Mouse (Mus musculus) Patski (cell line): ENCODE results near the gene Fgf12. TPM values are rescaled to one million over a fixed set of nuclear protein-coding genes. Genes with fewer than 3 reads are reported as not detected.

Experiments
- ATAC-seq: fragments of 100-300 bp; one replicate; pipeline ENCODE4 v1.8.0; 2021
- CTCF ChIA-PET: fragments of 350-600 bp; sonication (Branson Sonifier 250); formaldehyde crosslinking; loops from one replicate; lab custom pipeline; 2022; ENCODE audit warnings: inconsistent platforms; lab: Charles Lee
- POLR2A ChIA-PET: fragments of 350-600 bp; sonication (Branson Sonifier 250); formaldehyde crosslinking; loops from one replicate; lab custom pipeline; 2022; ENCODE audit warnings: antibody characterized with exemption, inconsistent platforms; lab: Charles Lee
- DNase-seq: peaks from one replicate; pipeline ENCODE4 v3.0.0-alpha.2; 2011; ENCODE audit warnings: low read depth, low spot score
- H3K27me3 ChIP-seq: fragments of 371-371 bp; one replicate; pipeline ENCODE4 v1.5.1; 2021
- CTCF ChIP-seq: fragments of 100-300 bp; IDR thresholded peaks from one replicate; pipeline ENCODE4 v1.5.1; 2021
- in situ Hi-C: fragments of 300-500 bp; cut with MboI; formaldehyde crosslinking; loops from 3 replicates; pipeline ENCODE4 v1.11.1; 2018; ENCODE audit warnings: low pct_unique_long_range_greater_than_20kb, mixed read lengths
- polyA plus RNA-seq: library from polyadenylated mRNA; unstranded; gene quantifications from one replicate; pipeline ENCODE4 v1.2.3, GENCODE M21; 2021

Fgf12 gene
- polyA plus RNA-seq, 1 experiment from 2014 or later: not detected

DNA sequence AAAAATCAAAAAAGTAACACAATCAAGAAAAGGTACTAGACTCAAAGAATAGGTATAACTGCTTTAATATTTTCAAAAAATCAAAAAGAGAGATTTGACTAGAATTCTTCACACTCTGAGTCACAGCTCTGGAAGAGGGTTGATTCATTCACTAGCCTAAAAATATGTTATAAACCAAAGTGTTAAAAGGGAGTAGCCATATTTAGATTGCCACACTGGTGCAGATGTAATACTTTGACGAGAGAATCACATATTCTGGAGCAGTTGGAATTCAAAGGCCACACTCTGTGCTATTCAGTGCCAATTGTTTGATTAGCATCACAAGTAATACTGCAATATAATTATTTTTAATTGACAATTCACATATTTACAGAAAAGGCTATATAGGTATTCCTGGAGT lies 416.2 kb downstream of the Fgf12 start:
- no peak for ATAC-seq
- ChIA-PET POLR2A (no interaction called here), CTCF (no interaction called here)

DNA sequence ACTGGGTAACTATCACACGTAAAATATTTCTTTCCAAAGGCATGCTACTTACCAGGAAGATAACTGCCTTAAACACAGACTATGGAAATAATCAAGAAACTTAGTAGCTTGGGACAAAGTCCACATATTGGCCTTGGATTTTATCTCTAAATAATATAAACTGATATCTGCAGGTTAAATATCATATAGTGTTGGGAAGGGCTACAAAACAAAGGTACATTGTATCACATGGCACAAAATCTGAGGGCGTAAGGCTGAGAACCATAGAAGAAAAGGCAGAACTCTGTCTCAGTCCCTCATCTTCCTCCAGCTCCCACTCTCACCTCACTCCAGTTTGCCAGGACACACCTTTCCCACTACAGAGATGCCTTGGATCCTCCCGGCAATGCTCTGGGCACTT lies 417.8 kb downstream of the Fgf12 start:
- POLR2A ChIA-PET: no interaction called here
- CTCF ChIA-PET: no interaction called here
- peaks cover 14% of the 10 kb centered on the region for H3K27me3 ChIP-seq
- in situ Hi-C loops: no loop called here
- ATAC-seq: no peak
- no peak for TF ChIP-seq CTCF
- DNase-seq: no peak

More for the DNA sequence above, 416.2 kb downstream of the Fgf12 start:
- in situ Hi-C loops: no loop called here
- no peak for DNase-seq
- peaks cover 24% of the 10 kb centered on the region for H3K27me3 ChIP-seq
- TF ChIP-seq CTCF: no peak

DNA sequence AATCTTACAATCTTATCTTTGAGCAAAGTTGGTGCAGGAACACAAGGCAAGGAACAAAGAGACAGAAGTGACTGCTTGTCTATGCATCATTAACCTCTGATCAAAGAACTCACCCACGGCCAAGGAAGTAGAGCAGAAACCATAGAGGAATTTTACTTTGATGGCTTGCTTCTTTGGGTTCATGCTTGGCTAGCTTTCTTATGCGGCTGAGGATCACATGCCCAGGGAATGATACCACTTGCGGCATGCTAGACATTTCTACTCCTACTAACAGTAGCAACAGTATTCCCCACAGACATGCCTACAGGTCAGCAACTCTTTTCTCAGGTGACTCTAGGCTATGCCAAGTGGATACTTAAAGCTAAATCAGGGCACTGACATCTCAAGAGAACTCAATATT lies 429.3 kb downstream of the Fgf12 start:
- in situ Hi-C loops: no loop called here
- POLR2A ChIA-PET: no interaction called here
- peaks cover 7% of the 10 kb centered on the region for H3K27me3 ChIP-seq
- peak; percentile 60 for ATAC-seq
- TF ChIP-seq CTCF: no peak
- CTCF ChIA-PET: no interaction called here
- DNase-seq: peak; percentile 6

DNA sequence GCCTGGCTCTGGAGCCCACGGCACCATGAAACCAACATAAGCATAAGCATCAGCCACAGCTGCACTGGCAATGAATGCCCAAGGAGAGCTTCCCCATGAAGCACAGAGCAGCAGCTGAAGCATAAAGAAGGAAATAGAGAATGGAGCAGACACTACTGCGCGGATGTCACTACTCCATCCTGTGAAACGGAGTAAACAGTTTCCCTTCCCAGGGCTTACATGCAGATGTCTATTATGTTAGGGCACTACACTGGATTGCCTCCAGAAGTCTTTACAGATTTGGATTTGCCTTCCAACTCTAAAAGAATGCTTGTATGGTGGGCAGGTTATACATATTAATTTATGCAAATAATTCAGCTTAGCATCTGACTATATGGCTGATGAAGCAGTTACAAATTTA lies 441.2 kb downstream of the Fgf12 start:
- in situ Hi-C loops: no loop called here
- ATAC-seq: no peak
- POLR2A ChIA-PET: no interaction called here

DNA sequence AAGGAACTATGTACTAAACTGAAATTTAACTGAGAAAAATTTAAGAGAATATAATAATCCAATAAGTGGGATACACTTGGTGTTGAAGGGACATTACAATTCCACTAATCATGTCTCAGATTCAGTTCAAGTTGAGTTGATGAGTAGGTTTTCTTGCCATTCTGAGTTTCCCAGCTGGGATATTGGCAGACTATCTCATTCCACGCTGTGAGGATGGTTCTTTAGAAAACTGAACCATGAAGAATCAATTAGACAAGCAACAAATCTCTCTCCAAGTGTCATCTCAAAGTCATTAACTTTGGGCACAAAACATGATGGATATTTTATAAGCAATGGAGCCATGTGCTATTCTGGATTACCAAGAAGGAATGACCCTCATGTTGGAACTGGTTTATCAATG lies 449.0 kb downstream of the Fgf12 start:
- in situ Hi-C loops: no loop called here
- POLR2A ChIA-PET: no interaction called here
- CTCF ChIA-PET: no interaction called here
- H3K27me3 ChIP-seq: peaks cover 28% of the 10 kb centered on the region
- TF ChIP-seq CTCF: no peak
- ATAC-seq (no peak), DNase-seq (no peak)

More for the DNA sequence above, 441.2 kb downstream of the Fgf12 start:
- DNase-seq: no peak
- H3K27me3 ChIP-seq: peaks cover 14% of the 10 kb centered on the region
- TF ChIP-seq CTCF: no peak
- CTCF ChIA-PET: no interaction called here

DNA sequence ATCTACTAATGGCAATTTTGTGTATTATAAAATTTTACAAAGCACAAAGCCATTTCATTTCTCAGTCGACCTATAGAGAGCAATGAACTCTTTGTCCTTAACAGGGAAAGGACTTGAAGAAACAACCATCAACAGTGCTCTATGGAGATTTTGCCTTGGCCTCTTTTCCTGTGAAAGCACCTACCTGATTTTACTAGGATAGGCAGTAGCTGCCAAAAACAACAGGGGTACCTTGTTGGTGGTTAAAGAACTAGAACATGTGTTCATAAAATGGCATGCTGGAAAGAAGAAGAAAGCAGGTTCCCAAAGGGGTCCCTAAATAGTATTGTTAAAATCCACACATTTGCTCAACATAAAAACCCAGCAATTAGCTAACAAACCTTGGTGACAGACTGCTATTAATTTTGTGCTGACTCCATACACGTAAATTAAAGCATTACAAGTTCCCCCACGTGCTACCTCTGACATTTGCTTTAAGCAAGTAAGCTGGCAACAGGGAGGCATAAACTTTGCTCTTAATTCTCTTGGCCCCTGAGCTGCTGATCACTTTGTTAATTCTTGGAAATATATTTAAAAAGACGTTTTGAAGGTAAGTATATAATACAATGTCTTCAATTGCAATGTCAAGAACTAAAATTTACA lies 463.1 kb downstream of the Fgf12 start:
- TF ChIP-seq CTCF: no peak
- DNase-seq (no peak), ATAC-seq (no peak)
- in situ Hi-C loops: no loop called here
- H3K27me3 ChIP-seq: peaks cover 16% of the 10 kb centered on the region
- ChIA-PET POLR2A (no interaction called here), CTCF (no interaction called here)

DNA sequence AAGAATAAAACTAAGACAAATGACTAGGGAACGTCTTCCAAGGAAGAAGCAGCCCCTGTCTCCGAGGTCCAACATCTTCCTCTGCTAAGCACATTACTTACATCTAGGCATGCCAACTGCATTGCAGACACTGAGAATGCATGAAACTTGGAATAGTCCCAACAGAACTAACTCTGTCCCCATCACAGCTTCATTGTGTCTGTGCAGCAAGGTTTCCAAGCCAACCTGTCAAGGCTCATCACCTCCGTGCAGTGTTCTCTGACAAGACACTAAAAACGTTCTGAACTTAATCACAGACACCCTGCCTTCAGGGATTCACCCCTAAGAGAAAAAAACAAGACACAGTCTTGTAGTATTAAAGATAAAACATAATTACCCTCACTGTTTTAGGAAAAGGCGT lies 495.0 kb downstream of the Fgf12 start:
- ChIA-PET POLR2A (no interaction called here), CTCF (no interaction called here)
- no peak for TF ChIP-seq CTCF
- DNase-seq (no peak), ATAC-seq (no peak)
- in situ Hi-C loops: no loop called here
- H3K27me3 ChIP-seq: peaks cover 37% of the 10 kb centered on the region

DNA sequence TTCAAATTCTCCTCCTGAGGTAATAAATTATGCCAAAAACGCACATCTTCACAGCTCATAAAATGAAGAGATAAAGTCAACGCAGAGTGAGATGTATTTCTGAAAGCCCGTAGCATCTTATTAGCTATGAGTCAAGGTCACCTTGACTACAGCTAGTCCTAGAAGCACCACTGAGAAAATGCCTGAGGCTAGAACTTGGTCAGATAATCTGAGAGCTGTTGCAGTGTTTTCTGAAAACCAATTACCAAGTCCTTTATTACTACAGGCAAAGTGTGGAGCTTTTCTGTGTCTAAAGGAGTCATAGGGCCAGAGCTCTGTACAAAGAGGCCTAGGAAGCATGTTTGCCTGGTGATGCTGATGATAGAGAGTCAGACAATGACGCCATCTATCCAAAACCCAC lies 498.6 kb downstream of the Fgf12 start:
- TF ChIP-seq CTCF: no peak
- in situ Hi-C loops: no loop called here
- peaks cover 22% of the 10 kb centered on the region for H3K27me3 ChIP-seq
- DNase-seq (no peak), ATAC-seq (no peak)
- ChIA-PET POLR2A (no interaction called here), CTCF (interaction anchor here (1.3 kb wide), 1 partner anchor 9 kb away, joined by 3 read pairs; no protein-coding TSS in a partner anchor)

DNA sequence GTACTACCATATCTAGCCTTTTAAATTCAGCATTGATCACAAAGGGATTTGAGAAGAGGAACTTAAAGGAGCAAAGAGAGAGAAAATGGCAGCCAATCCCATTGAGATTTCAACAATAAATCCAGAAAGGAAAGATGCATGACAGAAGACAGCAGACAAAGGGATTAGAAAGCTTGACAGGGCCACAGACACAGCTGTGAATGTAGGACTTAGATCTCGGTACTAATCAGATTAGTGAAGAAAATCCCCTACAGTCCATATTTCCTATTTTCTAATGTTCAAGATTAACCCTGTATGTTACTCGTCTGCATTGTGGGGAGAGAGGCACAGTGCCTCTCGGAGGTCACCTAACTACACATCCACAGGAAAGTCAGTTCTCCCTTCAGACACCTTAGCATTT lies 500.9 kb downstream of the Fgf12 start:
- CTCF ChIA-PET: no interaction called here
- POLR2A ChIA-PET: no interaction called here

DNA sequence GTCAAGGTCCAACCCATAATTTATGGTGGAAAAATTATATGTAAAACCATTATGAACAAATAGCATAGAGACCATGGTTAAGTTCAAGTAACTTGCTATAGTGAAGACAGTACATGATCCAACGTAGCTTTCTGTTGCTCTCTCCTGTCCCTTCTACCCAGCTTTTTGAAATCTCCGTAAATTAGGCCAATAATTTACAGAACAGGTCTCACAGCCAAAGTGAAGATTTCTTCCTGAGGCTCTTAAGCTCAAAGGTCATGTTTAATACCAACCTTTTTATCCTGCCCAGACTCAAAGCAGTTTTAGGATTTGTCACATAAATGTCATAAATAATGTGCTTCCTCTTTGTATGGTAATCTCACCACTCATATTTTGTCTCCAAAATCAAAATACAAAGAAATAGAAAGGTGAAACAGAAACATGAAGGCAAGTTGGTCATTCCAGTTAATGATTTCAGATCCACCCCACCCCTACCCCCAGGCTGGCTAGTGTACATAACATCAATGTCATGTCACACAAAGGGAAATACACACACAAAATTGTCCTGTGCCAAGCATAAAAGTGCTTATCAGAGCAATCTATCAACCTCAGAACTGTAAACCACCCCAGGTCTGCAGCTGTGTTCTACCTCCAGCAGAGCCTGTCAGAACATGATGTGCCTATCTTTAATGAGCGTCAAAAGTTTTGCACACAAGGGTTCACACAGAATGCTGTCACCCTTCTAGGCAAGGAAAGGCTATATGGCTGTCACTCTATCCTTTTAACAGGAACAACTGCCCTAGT lies 509.8 kb downstream of the Fgf12 start:
- H3K27me3 ChIP-seq: no peaks in the 10 kb centered on the region
- ChIA-PET CTCF (no interaction called here), POLR2A (no interaction called here)
- TF ChIP-seq CTCF: no peak
- DNase-seq: no peak
- no peak for ATAC-seq
- in situ Hi-C loops: no loop called here

More for the DNA sequence above, 500.9 kb downstream of the Fgf12 start:
- peaks cover 11% of the 10 kb centered on the region for H3K27me3 ChIP-seq
- no peak for ATAC-seq
- in situ Hi-C loops: no loop called here
- TF ChIP-seq CTCF: no peak
- DNase-seq: no peak

DNA sequence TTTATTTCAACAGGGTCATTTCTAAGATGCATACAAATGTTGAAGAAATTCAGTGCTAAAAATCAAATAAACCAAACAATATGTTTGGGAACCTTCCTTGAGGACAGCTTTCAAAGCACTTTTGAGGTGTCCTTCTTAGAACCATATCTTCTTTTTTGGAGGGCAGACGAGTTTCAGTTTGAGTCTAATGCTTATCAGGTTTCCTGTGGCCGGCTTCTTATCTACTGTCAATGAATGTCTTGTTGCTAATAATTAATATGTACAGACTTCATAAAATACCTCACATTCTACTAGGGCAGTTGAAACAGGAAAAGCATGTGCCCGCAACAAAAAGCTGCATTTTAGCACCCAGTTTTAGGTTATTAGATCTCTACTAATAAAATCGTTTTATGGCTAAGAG lies 513.5 kb downstream of the Fgf12 start:
- ATAC-seq: no peak
- CTCF ChIA-PET: no interaction called here

More for the DNA sequence above, 513.5 kb downstream of the Fgf12 start:
- in situ Hi-C loops: no loop called here
- POLR2A ChIA-PET: no interaction called here
- H3K27me3 ChIP-seq: no peaks in the 10 kb centered on the region
- TF ChIP-seq CTCF: no peak
- DNase-seq: no peak
